Mouse (Mus musculus) adipose tissue, adult 10 weeks (tissue): ENCODE measurements around the gene Mta2. TPM values are rescaled to one million over a fixed set of nuclear protein-coding genes. Genes with fewer than 3 reads are reported as not detected.

Experiments used
- polyA plus RNA-seq: library from polyadenylated mRNA; stranded (reverse); fragments of 350-450 nt; fragmentation: Illumina TruSeq; extraction: RNeasy Lipid Tissue Mini Kit (QIAGEN cat#74804); gene quantifications from one replicate; pipeline ENCODE4 v1.2.3, GENCODE M21; 2014; ENCODE audit warnings: low read depth, low replicate concordance

Mta2 gene
- 71.9 TPM for polyA plus RNA-seq

GRCm38 (mm10) chr19:8941515-8942217 lies at the start of gene Mta2:
TSS of gene Mta2 (plus strand) at chr19:8941875.

GRCm38 (mm10) chr19:8892829-8893766 lies 48.6 kb upstream of the Mta2 start, which contains the start of gene Ints5:
TSS of gene Ints5 (plus strand) at chr19:8893005.

GRCm38 (mm10) chr19:8897865-8898495 lies 43.7 kb upstream of the Mta2 start, which contains the start of gene Ganab:
TSS of gene Ganab (plus strand) at chr19:8898071.

GRCm38 (mm10) chr19:8920073-8920736 lies 21.5 kb upstream of the Mta2 start, which contains the start of gene B3gat3:
TSS of gene B3gat3 (plus strand) at chr19:8920374.

GRCm38 (mm10) chr19:8929224-8930088 lies 12.2 kb upstream of the Mta2 start, which contains the start of the genes Rom1 and Eml3:
TSS of gene Rom1 (minus strand) at chr19:8929356.
TSS of gene Eml3 (plus strand) at chr19:8929552.

GRCm38 (mm10) chr19:8953135-8954039 lies 11.7 kb downstream of the Mta2 start, which contains the start of gene Tut1:
TSS of gene Tut1 (plus strand) at chr19:8953847.

GRCm38 (mm10) chr19:8966590-8967372 lies 25.1 kb downstream of the Mta2 start, which contains the start of gene Eef1g:
TSS of gene Eef1g (plus strand) at chr19:8967041.

GRCm38 (mm10) chr19:8989066-8989566 lies 47.4 kb downstream of the Mta2 start, which contains the start of gene Ahnak:
TSS of gene Ahnak (plus strand) at chr19:8989284.

Other genes starting within 250 kb of the Mta2 start
- gene Slc3a2, start 218.5 kb upstream of the Mta2 start, polyA plus RNA-seq: 327 TPM
- 31.3 TPM for gene Wdr74, start 206.0 kb upstream of the Mta2 start, polyA plus RNA-seq
- gene 1700092M07Rik, start 201.2 kb upstream of the Mta2 start, polyA plus RNA-seq: 12.2 TPM
- gene Stx5a, start 200.5 kb upstream of the Mta2 start, polyA plus RNA-seq: 114 TPM
- 150 TPM for gene Nxf1, start 184.8 kb upstream of the Mta2 start, polyA plus RNA-seq
- gene Tmem223, start 170.9 kb upstream of the Mta2 start, polyA plus RNA-seq: 77.8 TPM
- gene Tmem179b, start 167.4 kb upstream of the Mta2 start, polyA plus RNA-seq: 54.7 TPM
- gene Taf6l, start 155.5 kb upstream of the Mta2 start, polyA plus RNA-seq: 12.1 TPM
- 104 TPM for gene Polr2g, start 143.3 kb upstream of the Mta2 start, polyA plus RNA-seq
- gene Zbtb3, start 139.3 kb upstream of the Mta2 start, polyA plus RNA-seq: 3.0 TPM
- gene Ttc9c, start 122.5 kb upstream of the Mta2 start, polyA plus RNA-seq: 29.3 TPM
- 84.2 TPM for gene Hnrnpul2, start 121.9 kb upstream of the Mta2 start, polyA plus RNA-seq
- gene AC129217.1, start 112.1 kb upstream of the Mta2 start, polyA plus RNA-seq: not detected
- gene Bscl2, start 104.4 kb upstream of the Mta2 start, polyA plus RNA-seq: 161 TPM
- gene Gng3, start 102.7 kb upstream of the Mta2 start, polyA plus RNA-seq: 0.31 TPM
- gene Lrrn4cl, start 91.1 kb upstream of the Mta2 start, polyA plus RNA-seq: 12.1 TPM
- 150 TPM for gene Ubxn1, start 70.4 kb upstream of the Mta2 start, polyA plus RNA-seq
- gene Uqcc3, start 61.0 kb upstream of the Mta2 start, polyA plus RNA-seq: 57.7 TPM
- 2.4 TPM for gene Lbhd1, start 58.1 kb upstream of the Mta2 start, polyA plus RNA-seq
- not detected for gene Gm49403, start 57.9 kb upstream of the Mta2 start, polyA plus RNA-seq
- gene 1810009A15Rik, start 53.0 kb upstream of the Mta2 start, polyA plus RNA-seq: 60.0 TPM
- gene Gm49416, start 52.9 kb upstream of the Mta2 start, polyA plus RNA-seq: not detected
- gene Ints5, start 48.9 kb upstream of the Mta2 start, polyA plus RNA-seq: 12.0 TPM
- 130 TPM for gene Ganab, start 43.8 kb upstream of the Mta2 start, polyA plus RNA-seq
- 54.1 TPM for gene B3gat3, start 21.5 kb upstream of the Mta2 start, polyA plus RNA-seq
- 6.2 TPM for gene Rom1, start 12.5 kb upstream of the Mta2 start, polyA plus RNA-seq
- 35.3 TPM for gene Eml3, start 12.3 kb upstream of the Mta2 start, polyA plus RNA-seq
- 17.4 TPM for gene Tut1, start 12.0 kb downstream of the Mta2 start, polyA plus RNA-seq
- 409 TPM for gene Eef1g, start 25.2 kb downstream of the Mta2 start, polyA plus RNA-seq
- 114 TPM for gene Ahnak, start 47.4 kb downstream of the Mta2 start, polyA plus RNA-seq
- not detected for gene Scgb1a1, start 146.1 kb downstream of the Mta2 start, polyA plus RNA-seq
- 20.1 TPM for gene Asrgl1, start 193.8 kb downstream of the Mta2 start, polyA plus RNA-seq